In the genomic region with DNA sequence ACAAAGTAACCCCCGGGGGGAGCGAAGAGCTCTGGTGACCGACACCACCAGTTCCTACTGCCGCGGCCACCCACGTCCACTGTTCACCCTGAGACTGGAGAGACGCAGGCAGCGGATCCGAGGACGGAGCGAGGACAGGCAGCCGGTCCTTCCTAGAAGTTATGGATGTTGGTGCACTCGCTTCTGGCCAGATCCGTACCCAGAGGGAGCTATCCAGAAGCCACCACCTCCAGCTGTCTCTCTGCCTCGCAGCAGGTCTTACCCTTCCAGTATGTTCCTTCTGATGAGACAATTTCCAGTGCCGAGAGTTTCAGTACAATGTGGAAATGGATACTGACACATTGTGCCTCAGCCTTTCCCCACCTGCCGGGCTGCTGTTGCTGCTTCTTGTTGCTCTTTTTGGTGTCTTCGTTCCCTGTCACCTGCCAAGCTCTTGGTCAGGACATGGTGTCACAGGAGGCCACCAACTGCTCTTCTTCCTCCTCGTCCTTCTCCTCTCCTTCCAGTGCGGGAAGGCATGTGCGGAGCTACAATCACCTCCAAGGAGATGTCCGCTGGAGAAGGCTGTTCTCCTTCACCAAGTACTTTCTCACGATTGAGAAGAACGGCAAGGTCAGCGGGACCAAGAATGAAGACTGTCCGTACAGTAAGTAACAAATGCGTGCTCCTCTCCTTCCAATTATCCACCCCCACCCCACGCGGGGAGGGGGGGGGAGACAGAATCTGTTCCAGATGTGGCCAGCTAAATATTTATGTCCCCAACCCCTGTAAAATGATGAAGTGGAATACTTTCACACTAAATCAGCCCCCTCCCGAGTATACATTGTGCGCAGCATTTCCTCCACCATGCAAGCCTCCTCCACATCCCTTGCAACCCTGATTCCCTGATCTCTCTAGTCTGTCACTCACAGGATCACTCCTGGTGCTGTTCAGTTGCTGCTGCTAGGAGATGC, we compare ENCODE assay signal across 9 mouse cellular contexts. TPM values are rescaled to one million over a fixed set of nuclear protein-coding genes. Genes with fewer than 3 reads are reported as not detected.
A peak's percentile ranks its signal among the peaks of the same experiment; 100 is the strongest.
DNase-seq lines count a peak whose midpoint lies in the region; ATAC-seq and TF ChIP-seq lines count a peak whose summit lies in the region.
"Had no signal": no experiment of that assay in that cellular context is flagged by ENCODE, and none has a peak within 500 bp of the region (broad histone marks: within the 10 kb centered on the region; RNA-seq: fewer than 3 reads in every experiment).

No protein-coding gene starts in this region.

- ATAC-seq in G1E (ENCODE audit: extremely low read depth, insufficient number of reproducible peaks, low FRiP score, poor library complexity, severe bottlenecking), result 0 out of 2 replicates have a peak, but pooled peaks have one; percentile 18
- peak; percentile 63 for ATAC-seq in forebrain, embryonic 13.5 days
- ATAC-seq in kidney, embryonic 15.5 days (replicated peaks; ENCODE audit: low FRiP score), result peak; percentile 54
- ATAC-seq in megakaryocyte progenitor cell, adult 5-6 weeks (replicated peaks; ENCODE audit: poor library complexity), result peak; percentile 49
- ATAC-seq in stomach, embryonic 16.5 days (ENCODE audit: insufficient read depth, low FRiP score), result peak; percentile 59; the same call in 1 of the 2 replicates

- peaks cover 60% of the 10 kb centered on the region for H3K4me1 ChIP-seq in G1E (ENCODE audit: insufficient read depth, low read depth, low read length)
- H3K4me1 ChIP-seq in forebrain, embryonic 13.5 days, result peaks cover 25% of the 10 kb centered on the region
- peaks cover 35% of the 10 kb centered on the region for H3K4me1 ChIP-seq in kidney, embryonic 15.5 days
- H3K4me1 ChIP-seq in stomach, embryonic 16.5 days (ENCODE audit: control insufficient read depth, insufficient read depth, low read length), result no peaks in the 10 kb centered on the region

- peak overlapping the region; percentile 40 for H3K9ac ChIP-seq in forebrain, embryonic 13.5 days
- H3K9ac ChIP-seq in kidney, embryonic 15.5 days, result peak overlapping the region; percentile 45
- H3K9ac ChIP-seq in stomach, embryonic 16.5 days (ENCODE audit: low read length), result peak overlapping the region; percentile 69

- H3K27me3 ChIP-seq in G1E (ENCODE audit: insufficient read depth, low read length), result peaks cover 18% of the 10 kb centered on the region
- H3K27me3 ChIP-seq in forebrain, embryonic 13.5 days, result peaks cover 36% of the 10 kb centered on the region
- peaks cover 11% of the 10 kb centered on the region for H3K27me3 ChIP-seq in kidney, embryonic 15.5 days
- no peaks in the 10 kb centered on the region for H3K27me3 ChIP-seq in stomach, embryonic 16.5 days (ENCODE audit: control insufficient read depth, insufficient read depth, low read length)

- no peak overlapping the region for H3K27ac ChIP-seq in forebrain, embryonic 13.5 days
- peak overlapping the region; percentile 84 for H3K27ac ChIP-seq in kidney, embryonic 15.5 days
- H3K27ac ChIP-seq in stomach, embryonic 16.5 days (ENCODE audit: low read length), result peak overlapping the region; percentile 66

- 5% methylated on average over 31 of the region's 31 CpGs for WGBS in forebrain, embryonic 13.5 days
- WGBS in kidney, embryonic 15.5 days, result under 1% methylated on average over 31 of the region's 31 CpGs
- 2% methylated on average over 31 of the region's 31 CpGs for WGBS in stomach, embryonic 16.5 days

- no peak for TF ChIP-seq CTCF in G1E (IDR thresholded peaks at IDR 0.05; ENCODE audit: low read depth, low read length)

- no peaks in the 10 kb centered on the region for H3K36me3 ChIP-seq in G1E (replicated peaks)
- H3K36me3 ChIP-seq in forebrain, embryonic 13.5 days (ENCODE audit: poor library complexity, severe bottlenecking), result no peaks in the 10 kb centered on the region
- H3K36me3 ChIP-seq in kidney, embryonic 15.5 days, result no peaks in the 10 kb centered on the region
- H3K36me3 ChIP-seq in stomach, embryonic 16.5 days (ENCODE audit: control insufficient read depth, insufficient read depth, low read length), result no peaks in the 10 kb centered on the region

- intact Hi-C loops in gastrocnemius, postnatal 14 days (cut with DNase I; ENCODE audit: low total_unique reads), result no loop called here

- peak overlapping the region; percentile 75 for H3K4me3 ChIP-seq in G1E (ENCODE audit: low read depth, low read length)
- H3K4me3 ChIP-seq in forebrain, embryonic 13.5 days, result peak overlapping the region; percentile 51
- peak overlapping the region; percentile 56 for H3K4me3 ChIP-seq in kidney, embryonic 15.5 days (replicated peaks)
- H3K4me3 ChIP-seq in stomach, embryonic 16.5 days (replicated peaks; ENCODE audit: low read length), result peak overlapping the region; percentile 50

- peak overlapping the region; percentile 94 for H3K4me2 ChIP-seq in forebrain, embryonic 13.5 days
- peak overlapping the region; percentile 92 for H3K4me2 ChIP-seq in kidney, embryonic 15.5 days
- peak overlapping the region; percentile 81 for H3K4me2 ChIP-seq in stomach, embryonic 16.5 days (ENCODE audit: low read depth, low read length)

- H3K9me3 ChIP-seq in G1E (replicated peaks), result no peaks in the 10 kb centered on the region
- H3K9me3 ChIP-seq in forebrain, embryonic 13.5 days (replicated peaks), result no peaks in the 10 kb centered on the region
- no peaks in the 10 kb centered on the region for H3K9me3 ChIP-seq in kidney, embryonic 15.5 days (replicated peaks)
- H3K9me3 ChIP-seq in stomach, embryonic 16.5 days (replicated peaks; ENCODE audit: control insufficient read depth, low read length), result no peaks in the 10 kb centered on the region

- DNase-seq in gastrocnemius, postnatal 10 days, result peak; percentile 18
- DNase-seq in gastrocnemius, postnatal 14 days, result no peak
- no peak for DNase-seq in G1E (ENCODE audit: low spot score)
- no peak for DNase-seq in gastrocnemius, postnatal 25 days

RNA-seq across cellular contexts. Expression of a gene that starts 45.8 kb away (rescaled TPM):
- total RNA-seq in gastrocnemius, postnatal 10 days (2021), result 1 to 10 TPM in 1 of 2 experiments, under 1 TPM in 1; 0.89 to 1.2 TPM
- total RNA-seq in gastrocnemius, postnatal 14 days (2021), result under 1 TPM; 0.29 to 0.53 TPM
- total RNA-seq in G1E (2014; fragmentation: Nextera tagmentation) (7.8 and 8.9 TPM in 2 replicates), G1E (2017) (0.33 and 0.64 TPM in 2 replicates)
- 0.06 and 0.11 TPM in 2 replicates for polyA plus RNA-seq in G1E (2012)
- 0.19 and 0.26 TPM in 2 replicates for polyA plus RNA-seq in forebrain, embryonic 13.5 days (2015; fragmentation: Nextera tagmentation; extraction: Ambion mirVana)
- 5.1 and 6.3 TPM in 2 replicates for polyA plus RNA-seq in kidney, embryonic 15.5 days (2015; fragmentation: Nextera tagmentation; extraction: Ambion mirVana)
- total RNA-seq in megakaryocyte progenitor cell, adult 5-6 weeks (2015), result not detected in 2 replicates
- total RNA-seq in megakaryocyte progenitor cell, adult 5-6 weeks (2017), result not detected in 2 replicates
- polyA plus RNA-seq in stomach, embryonic 16.5 days (2015; fragmentation: Nextera tagmentation; extraction: Ambion mirVana), result 5.9 and 6.9 TPM in 2 replicates
- total RNA-seq in gastrocnemius, postnatal 25 days (2021), result under 1 TPM; 0.18 to 0.56 TPM
- total RNA-seq: MEL had no signal
